Comparison of ENCODE assay signal across 8 mouse cellular contexts in genomic region chr6:33405562-33406275, GRCm38 (mm10).
DNase-seq lines count a peak whose midpoint lies in the region; ATAC-seq and TF ChIP-seq lines count a peak whose summit lies in the region.
"Had no signal": no experiment of that assay in that cellular context is flagged by ENCODE, and none has a peak within 500 bp of the region (broad histone marks: within the 10 kb centered on the region; RNA-seq: fewer than 3 reads in every experiment).

No protein-coding gene starts in this region.

- no peak for TF ChIP-seq POLR2A in heart, adult 2 months (IDR thresholded peaks at IDR 0.05; ENCODE audit: insufficient read depth, low read depth, low read length)

- no peaks in the 10 kb centered on the region for H3K27me3 ChIP-seq in heart, adult 2 months (ENCODE audit: control insufficient read depth, insufficient read depth, low read length)
- no peaks in the 10 kb centered on the region for H3K27me3 ChIP-seq in midbrain, embryonic 14.5 days (ENCODE audit: control insufficient read depth, insufficient read depth, low read length)
- H3K27me3 ChIP-seq in midbrain, embryonic 10.5 days (ENCODE audit: low read depth, poor library complexity, severe bottlenecking), result no peaks in the 10 kb centered on the region
- H3K27me3 ChIP-seq in stomach, postnatal 0 days (ENCODE audit: control insufficient read depth, insufficient read depth, low read length), result no peaks in the 10 kb centered on the region

- no peak for TF ChIP-seq EP300 in heart, adult 2 months (IDR thresholded peaks at IDR 0.05; ENCODE audit: insufficient read depth, low read depth, low read length)
- no peak for TF ChIP-seq EP300 in stomach, postnatal 0 days (optimal IDR thresholded peaks at IDR 0.05)

- no peaks in the 10 kb centered on the region for H3K9me3 ChIP-seq in midbrain, embryonic 14.5 days (ENCODE audit: control insufficient read depth, low read length)
- H3K9me3 ChIP-seq in midbrain, embryonic 10.5 days (replicated peaks), result no peaks in the 10 kb centered on the region
- no peaks in the 10 kb centered on the region for H3K9me3 ChIP-seq in stomach, postnatal 0 days (ENCODE audit: control insufficient read depth, low read length)
- H3K9me3 ChIP-seq: G1E had no signal

- no peak overlapping the region for H3K4me2 ChIP-seq in midbrain, embryonic 14.5 days (ENCODE audit: low read length)
- no peak overlapping the region for H3K4me2 ChIP-seq in stomach, postnatal 0 days (replicated peaks; ENCODE audit: low read depth)

- no peaks in the 10 kb centered on the region for H3K79me2 ChIP-seq in heart, adult 2 months (replicated peaks; ENCODE audit: control insufficient read depth, insufficient read depth, low read length)

- H3K9ac ChIP-seq in heart, adult 2 months (ENCODE audit: low read depth, low read length), result no peak overlapping the region
- H3K9ac ChIP-seq in midbrain, embryonic 14.5 days (replicated peaks; ENCODE audit: low read length), result no peak overlapping the region
- no peak overlapping the region for H3K9ac ChIP-seq in stomach, postnatal 0 days (ENCODE audit: low read length)

- no peak for ATAC-seq in midbrain, embryonic 14.5 days (ENCODE audit: low FRiP score, low TSS enrichment)
- ATAC-seq in stomach, postnatal 0 days (ENCODE audit: low FRiP score, low TSS enrichment), result no peak
- ATAC-seq in activated CD4-positive, CD25-positive, alpha-beta regulatory T cell, adult 4 months, result no peak

- DNase-seq in heart, adult 2 months, result no peak
- no peak for DNase-seq in heart, postnatal 4 days
- DNase-seq in midbrain, embryonic 14.5 days, result peak; percentile 79
- no peak for DNase-seq in midbrain, embryonic 10.5 days (ENCODE audit: low spot score)
- peak; percentile 27 to 35 for DNase-seq in cerebellum, postnatal 10 days
- no peak for DNase-seq in stomach, postnatal 0 days (ENCODE audit: low spot score)

- no peak overlapping the region for H3K4me3 ChIP-seq in heart, adult 2 months
- no peak overlapping the region for H3K4me3 ChIP-seq in midbrain, embryonic 14.5 days (replicated peaks; ENCODE audit: low read depth, low read length)
- H3K4me3 ChIP-seq in midbrain, embryonic 10.5 days, result no peak overlapping the region
- no peak overlapping the region for H3K4me3 ChIP-seq in stomach, postnatal 0 days (ENCODE audit: low read depth, low read length)

- intact Hi-C loops in heart, adult 2 months (cut with DNase I), result no loop called here

- no peak overlapping the region for H3K27ac ChIP-seq in heart, adult 2 months
- no peak overlapping the region for H3K27ac ChIP-seq in midbrain, embryonic 14.5 days (replicated peaks; ENCODE audit: low read depth, low read length)
- no peak overlapping the region for H3K27ac ChIP-seq in midbrain, embryonic 10.5 days (replicated peaks)
- H3K27ac ChIP-seq in stomach, postnatal 0 days (replicated peaks), result no peak overlapping the region

- TF ChIP-seq CTCF in heart, adult 2 months (IDR thresholded peaks at IDR 0.05), result peak; percentile 50
- TF ChIP-seq CTCF in stomach, postnatal 0 days (IDR thresholded peaks at IDR 0.05; ENCODE audit: low read depth), result peak; percentile 66

- no peaks in the 10 kb centered on the region; the same call in 1 of the 2 replicates for H3K4me1 ChIP-seq in heart, adult 2 months (ENCODE audit: control insufficient read depth, insufficient read depth, low read length)
- H3K4me1 ChIP-seq in midbrain, embryonic 14.5 days (ENCODE audit: control insufficient read depth, insufficient read depth, low read length), result peaks cover 7% of the 10 kb centered on the region
- peaks cover 8% of the 10 kb centered on the region; the same call in 1 of the 2 replicates for H3K4me1 ChIP-seq in midbrain, embryonic 10.5 days
- no peaks in the 10 kb centered on the region for H3K4me1 ChIP-seq in stomach, postnatal 0 days (replicated peaks; ENCODE audit: control insufficient read depth, insufficient read depth)

- WGBS in heart, adult 2 months, result 59% methylated on average over 4 of the region's 4 CpGs
- 55% methylated on average over 4 of the region's 4 CpGs for WGBS in midbrain, embryonic 14.5 days
- WGBS in midbrain, embryonic 10.5 days, result 70% methylated on average over 4 of the region's 4 CpGs
- WGBS in stomach, postnatal 0 days, result 63% methylated on average over 4 of the region's 4 CpGs

- H3K36me3 ChIP-seq in heart, adult 2 months (ENCODE audit: control insufficient read depth, insufficient read depth, low read length), result no peaks in the 10 kb centered on the region
- no peaks in the 10 kb centered on the region for H3K36me3 ChIP-seq in midbrain, embryonic 14.5 days (ENCODE audit: control insufficient read depth, insufficient read depth, low read length)
- no peaks in the 10 kb centered on the region for H3K36me3 ChIP-seq in midbrain, embryonic 10.5 days
- H3K36me3 ChIP-seq in stomach, postnatal 0 days (ENCODE audit: control insufficient read depth, insufficient read depth, low read length), result no peaks in the 10 kb centered on the region

Comparison
In these comparisons a context has a peak if more than half of its experiments do, and no peak if none do; other contexts are left out.
1. DNase-seq: peak in midbrain, embryonic 14.5 days (single experiment) and cerebellum, postnatal 10 days (2 of 2); none in heart, adult 2 months (0 of 2), heart, postnatal 4 days (single experiment), midbrain, embryonic 10.5 days (single experiment) and stomach, postnatal 0 days (single experiment).